Mouse (Mus musculus) G1E (cell line): ENCODE data around the gene Amfr.

ENCODE experiments used
- CTCF ChIP-seq: IDR thresholded peaks from 2 replicates; pipeline ENCODE4 v1.5.1; 2012; ENCODE audit warnings: low read depth, low read length, inconsistent platforms, mixed read lengths
- GATA1 ChIP-seq: IDR thresholded peaks from 2 replicates; pipeline ENCODE4 v1.6.1; 2012; ENCODE audit warnings: borderline replicate concordance, low read length, inconsistent platforms, mixed read lengths
- GATA2 ChIP-seq: IDR thresholded peaks from 2 replicates; pipeline ENCODE4 v1.6.1; 2012; ENCODE audit warnings: low read depth, low read length, inconsistent platforms, borderline replicate concordance
- POLR2AphosphoS5 ChIP-seq: IDR thresholded peaks from 2 replicates; pipeline ENCODE4 v1.6.1; 2012; ENCODE audit warnings: low read depth, low read length, inconsistent platforms; ENCODE audit not compliant: insufficient replicate concordance
- TAL1 ChIP-seq: conservative IDR thresholded peaks from 2 replicates; pipeline ENCODE4 v1.6.1; 2012; ENCODE audit warnings: low read depth, low read length, inconsistent platforms, mixed read lengths

DNA sequence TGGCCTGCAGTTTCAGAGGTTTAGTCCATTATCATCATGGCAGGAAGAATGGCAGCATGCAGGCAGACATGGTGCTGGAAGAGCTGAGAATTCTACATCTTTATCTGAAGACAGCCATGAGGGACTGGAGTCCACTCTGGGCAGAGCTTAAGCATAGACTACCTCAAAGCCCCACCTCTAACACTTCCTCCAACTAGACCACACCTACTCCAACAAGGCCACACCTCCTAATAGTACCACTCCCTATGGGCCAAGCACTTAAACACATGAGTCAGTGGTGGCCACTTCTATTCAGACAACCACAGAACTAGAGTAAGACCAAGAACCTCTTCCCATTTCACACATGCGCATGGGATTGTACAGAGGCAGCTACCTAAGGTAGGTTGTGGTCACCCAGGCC is 66.2 kb downstream of the Amfr start:
- no peak for TF ChIP-seq CTCF
- no peak for TF ChIP-seq GATA1
- TF ChIP-seq TAL1 = no peak
- TF ChIP-seq POLR2AphosphoS5 = no peak
- no peak for TF ChIP-seq GATA2
